Mouse (Mus musculus) T-helper 17 cell (primary cell): ENCODE measurements at regions not wholly inside any gene's neighbourhood (a gene's known extent, or its start where the extent isn't known, plus 50 kb on each side); places are given as distances from the start of the nearest gene placed in this dataset.

Experiments
- in situ Hi-C, 2 experiments: fragments of 300-600 bp; cut with MboI, MseI; formaldehyde crosslinking; loops; 1 replicate in 1 of 2; 2 replicates in 1 of 2; pipeline ENCODE4 v1.15.1; 2025; ENCODE audit warnings: high pct_unique_total_duplicates in 2 of 2

DNA sequence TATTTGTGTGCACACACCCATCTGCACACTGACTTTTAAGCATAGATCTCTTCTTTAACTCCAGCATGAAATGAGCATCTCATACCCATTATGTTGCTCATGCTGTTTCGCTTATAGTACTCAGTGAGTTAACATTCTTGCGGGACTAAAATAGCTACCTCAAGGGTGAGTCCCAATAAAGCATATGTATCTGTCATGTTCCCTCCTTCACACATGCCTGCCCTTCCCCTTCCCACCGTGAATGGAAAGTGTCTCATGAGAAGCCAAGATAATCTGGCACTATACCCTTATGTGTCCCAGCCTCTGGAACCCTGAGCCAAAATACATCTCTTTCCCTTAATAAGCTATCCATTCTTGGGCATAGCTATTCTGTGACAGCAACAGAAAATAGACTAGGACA lies 352.3 kb downstream of the Gm826 start:
- in situ Hi-C loops: no loop called here

DNA sequence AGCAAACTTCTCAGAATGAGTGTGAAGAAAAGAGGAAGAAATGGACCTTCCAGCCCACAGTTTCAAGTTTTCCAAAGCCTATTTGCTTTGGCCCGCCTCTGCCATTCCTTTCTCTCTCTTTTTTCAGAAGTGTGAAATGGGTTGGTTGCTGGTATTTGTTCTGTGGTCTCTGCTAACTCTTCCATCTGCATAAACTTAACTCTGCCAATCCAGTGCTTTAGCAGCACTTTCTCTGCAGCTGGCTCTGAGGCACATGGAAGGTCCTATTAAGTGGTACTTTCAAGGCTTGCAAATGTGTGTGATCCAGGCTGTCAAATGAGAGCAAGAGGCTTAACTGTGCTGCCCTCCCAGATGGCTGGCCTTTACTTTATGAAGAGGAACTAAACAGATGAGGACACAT lies 383.6 kb downstream of the Gm826 start:
- in situ Hi-C loops: no loop called here

DNA sequence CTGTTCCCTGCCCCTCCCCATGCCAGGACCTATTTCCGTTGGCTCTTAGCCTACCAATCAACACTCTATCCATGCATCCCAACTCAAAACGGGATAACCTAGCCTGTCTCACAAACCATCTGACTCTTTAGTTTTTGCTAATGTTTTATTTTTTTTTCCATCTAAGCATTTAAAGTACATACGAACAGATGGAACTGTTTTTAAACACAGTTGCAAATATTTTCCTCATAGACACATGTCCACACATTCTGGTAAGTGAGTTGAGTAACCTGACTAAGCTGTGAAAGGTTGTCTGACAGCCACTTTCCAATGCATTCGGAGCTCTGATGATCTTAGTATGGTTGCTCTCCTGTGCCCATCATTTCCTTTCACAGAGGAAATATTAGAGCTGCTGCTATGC lies 384.9 kb downstream of the Gm826 start:
- in situ Hi-C loops: no loop called here

DNA sequence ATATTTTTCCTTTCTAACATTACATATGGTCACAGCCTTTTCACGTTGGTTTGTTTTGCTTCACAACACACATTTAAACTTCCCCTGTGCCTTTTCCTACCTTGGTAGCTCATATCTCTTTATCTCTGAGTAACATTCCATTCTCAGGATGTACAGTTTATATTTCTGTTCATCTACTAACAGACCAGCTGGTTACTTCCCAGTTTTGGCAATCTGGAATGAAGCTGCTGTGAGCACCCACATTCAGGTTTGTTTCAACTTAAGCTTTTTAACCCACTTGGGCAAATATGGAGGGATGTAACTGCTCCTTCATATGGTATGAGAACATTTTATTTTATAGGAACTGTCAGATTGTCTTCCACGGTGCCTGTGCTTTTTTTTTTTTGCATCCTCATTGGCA lies 403.2 kb downstream of the Gm826 start:
- in situ Hi-C loops: no loop called here

DNA sequence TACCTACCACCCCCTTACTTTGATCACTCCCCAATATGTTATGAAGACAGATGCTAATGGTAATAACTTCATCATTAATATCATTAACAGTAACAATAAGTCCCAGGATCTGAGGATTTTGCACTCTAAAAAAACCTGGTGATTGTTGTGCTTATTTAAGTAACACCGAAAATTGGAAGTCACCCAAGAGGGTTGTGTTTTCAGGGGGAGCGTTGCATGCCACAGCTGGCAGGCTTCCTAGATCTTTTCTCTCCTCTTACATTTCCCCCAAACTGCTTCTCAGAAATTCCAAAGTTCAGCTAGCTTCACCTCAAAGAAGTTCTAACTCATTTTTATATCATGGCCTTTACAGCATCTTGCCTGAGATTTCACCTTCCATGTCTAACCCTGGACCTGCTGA lies 444.3 kb downstream of the Gm826 start:
- in situ Hi-C loops: no loop called here

DNA sequence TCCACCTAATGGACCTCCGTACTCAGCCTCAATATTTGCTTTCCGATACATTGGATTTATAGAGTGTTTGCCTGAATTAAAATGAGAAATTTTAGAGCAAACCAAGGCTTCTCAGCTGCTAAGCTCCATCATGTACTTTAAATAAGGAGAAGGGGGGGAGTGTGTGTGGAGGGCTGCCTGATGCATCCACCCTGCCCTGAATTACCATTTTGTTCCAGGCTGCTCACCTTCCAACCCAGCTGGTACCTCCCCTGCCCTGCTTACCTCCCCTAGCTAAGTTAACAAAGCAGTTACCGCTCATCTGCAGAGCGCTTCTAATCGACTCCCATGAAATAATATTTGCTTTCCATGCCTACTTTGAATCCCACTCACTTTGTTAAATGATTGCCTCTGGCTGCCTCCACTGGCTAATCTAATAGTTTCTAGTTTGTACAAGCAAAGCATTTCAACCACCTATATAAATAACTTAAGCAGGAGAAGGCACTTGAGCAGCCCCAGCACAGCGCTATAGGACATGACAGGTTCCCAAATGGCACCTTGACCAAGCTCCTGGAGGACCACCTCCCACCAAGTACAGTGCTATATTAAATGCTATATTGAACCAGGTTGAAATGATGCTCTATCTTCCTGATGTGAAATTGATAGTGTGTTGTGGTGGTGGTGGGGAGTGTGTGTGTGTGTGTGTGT lies 449.0 kb downstream of the Gm826 start:
- in situ Hi-C loops: no loop called here

DNA sequence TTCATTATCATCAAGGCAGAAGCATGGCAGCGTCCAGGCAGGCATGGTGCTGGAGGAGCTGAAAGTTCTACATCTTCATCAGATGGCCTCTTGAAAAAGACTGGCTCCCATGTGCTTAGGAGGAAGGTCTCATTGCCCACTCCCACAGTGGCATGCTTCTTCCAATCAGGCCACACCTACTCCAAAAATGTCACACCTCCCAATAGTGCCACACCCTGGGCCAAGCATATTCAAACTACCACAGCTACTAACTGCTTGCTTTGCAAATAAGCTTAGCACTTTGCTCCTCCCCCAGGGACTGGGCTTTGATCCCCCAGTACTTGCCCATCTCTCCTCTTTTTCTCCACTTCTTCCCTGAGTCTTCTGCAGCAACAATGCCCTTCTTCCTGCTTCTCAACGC lies 467.0 kb downstream of the Gm826 start:
- in situ Hi-C loops: loop anchor here in 1 of 2 experiments (25.0 kb wide), 1 partner anchor 970 kb away; no protein-coding TSS in a partner anchor

DNA sequence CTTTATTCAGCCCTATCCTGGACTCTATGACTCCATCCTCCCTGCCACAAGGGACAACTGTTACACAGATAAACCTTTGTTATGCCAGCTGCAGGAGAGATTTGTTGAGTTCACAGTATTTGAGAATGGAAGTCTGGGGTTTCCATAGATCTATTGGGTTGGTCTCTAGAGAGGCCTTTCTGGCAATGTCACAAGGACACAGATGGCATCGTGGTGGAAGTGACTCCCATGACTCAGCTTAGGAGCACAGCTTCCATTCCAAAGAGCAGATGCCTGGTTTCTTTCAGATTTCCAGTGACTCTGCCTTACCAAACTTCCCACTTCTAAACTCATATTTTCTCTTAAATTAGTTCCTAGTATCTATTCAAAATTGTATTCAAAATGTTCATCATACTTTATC lies 467.6 kb downstream of the Gm826 start:
- in situ Hi-C loops: loop anchor here in 1 of 2 experiments (25.0 kb wide), 1 partner anchor 971 kb away; no protein-coding TSS in a partner anchor

DNA sequence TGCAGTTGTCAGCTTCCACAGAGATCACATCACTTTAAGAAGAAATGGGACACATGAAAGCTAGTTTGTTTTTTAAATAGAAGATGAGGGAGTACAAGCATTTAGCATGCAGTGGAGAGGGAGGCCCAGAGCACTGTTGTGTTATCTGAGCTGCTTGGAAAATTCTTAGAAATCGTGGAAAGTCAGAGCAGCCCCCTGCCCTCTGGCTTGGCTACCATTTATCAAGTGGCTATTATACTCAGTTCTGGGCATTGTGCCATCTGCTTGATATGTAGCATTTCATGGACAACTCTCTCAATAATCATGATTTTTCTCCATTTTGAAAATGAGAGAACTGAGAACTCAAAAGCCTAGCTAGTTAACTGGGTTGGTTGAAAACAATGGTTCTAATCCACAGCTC lies 470.8 kb downstream of the Gm826 start:
- in situ Hi-C loops: loop anchor here in 1 of 2 experiments (25.0 kb wide), 1 partner anchor 974 kb away; no protein-coding TSS in a partner anchor

DNA sequence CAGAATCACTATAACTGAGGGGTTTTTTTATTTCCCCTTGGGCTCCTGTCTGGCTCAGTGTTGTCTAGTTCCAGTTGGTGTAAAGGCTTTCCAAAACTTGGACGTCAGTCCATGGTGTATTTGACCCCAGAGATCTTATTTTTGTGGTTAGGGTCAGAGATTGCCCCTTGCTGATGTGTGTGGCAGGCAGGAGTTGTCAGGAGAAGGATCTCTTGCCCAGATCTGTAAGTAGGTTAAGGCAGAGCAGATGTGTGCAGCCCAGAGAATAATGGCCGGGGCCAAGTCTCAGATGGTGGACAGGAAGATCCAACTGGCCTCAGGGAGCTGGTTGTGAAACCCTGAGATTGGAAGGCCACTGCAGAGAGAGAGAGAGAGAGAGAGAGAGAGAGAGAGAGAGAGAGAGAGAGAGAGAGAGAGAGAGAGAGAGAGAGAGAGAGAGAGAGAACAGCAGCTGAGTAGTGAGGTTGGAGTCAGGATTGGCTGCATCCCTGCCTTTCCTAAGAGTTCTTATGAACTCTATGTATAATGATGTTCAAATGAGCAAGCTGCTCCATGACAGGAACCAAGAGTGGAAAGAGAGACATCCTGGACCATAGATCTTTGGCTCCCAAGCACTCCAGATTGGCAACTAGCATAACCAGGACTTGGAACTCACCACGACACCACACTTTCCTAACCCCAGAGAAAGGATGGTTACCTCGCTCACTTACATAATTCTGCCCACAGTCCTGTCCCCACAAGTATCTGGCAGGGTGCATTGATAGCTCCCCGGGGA lies 479.9 kb downstream of the Gm826 start:
- in situ Hi-C loops: loop anchor here in 1 of 2 experiments (25.0 kb wide), 1 partner anchor 983 kb away; no protein-coding TSS in a partner anchor

DNA sequence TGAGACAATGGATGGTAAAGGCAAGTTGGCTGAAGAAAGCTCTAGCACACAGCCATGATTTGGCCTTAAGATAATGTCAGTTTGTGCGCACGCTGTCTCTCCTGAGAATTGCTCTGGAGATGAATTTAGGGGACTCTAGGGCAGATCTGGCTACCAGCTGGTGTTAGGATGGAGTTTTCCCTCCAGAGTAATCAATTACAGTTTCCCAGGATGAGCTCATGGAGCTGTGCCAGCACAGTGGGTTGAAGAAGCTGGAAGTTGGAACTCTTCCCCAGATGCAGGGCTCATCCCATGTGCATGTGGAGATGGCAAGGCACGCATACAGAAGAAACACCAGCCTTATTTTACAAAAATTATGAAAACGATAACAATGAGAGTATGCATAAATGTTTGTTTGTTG lies 481.0 kb downstream of the Gm826 start:
- in situ Hi-C loops: loop anchor here in 1 of 2 experiments (25.0 kb wide), 1 partner anchor 984 kb away; no protein-coding TSS in a partner anchor

DNA sequence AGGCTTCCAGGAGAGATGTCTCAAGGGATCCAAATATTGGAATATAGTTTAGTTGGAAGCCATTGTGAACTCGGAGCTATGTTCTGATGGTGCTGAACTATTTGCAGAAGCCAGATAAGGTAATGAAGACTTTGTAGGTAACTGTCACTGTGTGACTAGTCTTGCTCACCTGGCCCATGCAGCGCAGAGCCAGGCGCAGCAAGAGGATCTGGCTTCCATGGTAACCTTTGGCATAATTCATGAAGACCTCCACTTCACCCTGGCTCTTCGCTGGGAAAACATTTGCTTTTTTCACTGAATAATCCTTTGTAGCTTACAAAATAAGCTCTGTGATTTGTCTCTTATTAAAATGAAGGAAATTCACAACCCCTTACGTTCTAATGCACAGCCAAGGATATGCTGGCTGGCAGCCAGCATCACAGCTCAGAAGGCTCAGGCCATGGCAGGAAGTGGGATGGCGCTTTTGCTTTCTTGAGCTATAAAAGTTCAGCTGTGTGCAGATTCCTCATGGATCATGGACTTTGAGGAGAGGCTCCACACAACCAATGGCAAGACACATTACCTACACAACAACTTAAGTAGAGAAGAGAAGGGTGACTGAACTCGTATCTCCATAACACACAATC lies 501.4 kb downstream of the Gm826 start:
- in situ Hi-C loops: no loop called here

DNA sequence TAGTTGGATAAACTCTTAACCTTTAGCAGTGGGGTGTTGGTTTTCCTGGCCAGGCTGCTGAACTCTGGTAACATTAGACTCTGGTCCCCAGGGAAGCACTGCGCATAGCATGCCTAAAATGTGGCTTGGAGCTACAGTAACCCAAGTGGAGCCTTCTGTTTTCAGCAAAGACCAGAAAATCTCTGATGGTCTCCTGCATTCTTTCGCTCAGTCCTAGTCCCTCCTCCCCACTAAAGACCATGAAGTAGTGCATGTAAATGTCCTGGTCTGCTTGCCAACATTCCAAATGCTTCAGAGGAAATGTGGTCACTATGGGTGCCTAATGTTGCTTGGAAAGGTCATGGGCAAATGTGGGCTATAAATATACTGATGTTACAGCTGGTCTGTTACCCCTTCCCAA lies 507.5 kb downstream of the Gm826 start:
- in situ Hi-C loops: no loop called here

DNA sequence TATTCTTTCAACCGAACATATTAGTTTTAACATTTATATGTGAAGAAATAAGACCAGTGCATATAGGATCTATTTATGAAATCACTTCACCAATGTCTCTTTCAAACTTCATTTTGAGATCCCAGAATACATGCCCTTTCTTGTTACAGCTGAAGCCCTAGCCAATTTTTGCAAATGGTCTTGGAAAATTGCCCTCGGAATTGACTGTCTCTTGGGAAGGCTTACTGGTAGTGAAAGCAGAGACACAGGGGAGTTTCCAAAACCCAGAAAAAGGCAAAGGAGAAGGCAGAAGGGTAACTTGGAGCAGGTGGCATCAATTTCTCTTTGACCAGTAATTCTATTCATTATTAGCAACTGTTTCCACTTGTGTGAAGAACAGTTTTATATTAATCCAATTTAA lies 515.4 kb downstream of the Gm826 start:
- in situ Hi-C loops: no loop called here

DNA sequence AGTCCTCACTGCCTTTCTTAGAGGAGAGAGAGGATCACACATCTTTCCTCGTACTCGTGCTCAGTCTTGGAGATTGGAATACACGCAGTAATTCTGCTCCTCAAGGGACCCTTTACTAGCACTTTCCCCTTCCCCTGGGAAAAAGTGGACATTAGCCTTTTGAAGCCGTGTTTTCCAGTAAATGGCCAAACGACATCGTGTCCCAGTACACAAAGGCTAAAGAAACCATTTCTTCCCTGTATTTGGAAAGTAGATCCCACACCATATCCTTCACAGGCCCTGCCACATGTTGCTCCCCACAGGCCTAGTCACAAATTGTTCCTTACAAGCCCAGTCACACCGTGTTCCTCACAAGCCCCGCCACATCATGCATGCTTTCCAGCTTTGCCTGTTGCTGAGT lies 517.6 kb downstream of the Gm826 start:
- in situ Hi-C loops: no loop called here
